Mouse (Mus musculus): ENCODE results near the gene Olfr983. TPM values are rescaled to one million over a fixed set of nuclear protein-coding genes. Genes with fewer than 3 reads are reported as not detected.

Olfr983 gene
- polyA plus RNA-seq, 2 experiments = not detected

GRCm38 (mm10) chr9:40073529-40073928 is 19.9 kb downstream of the Olfr983 start, which contains the start of gene Olfr982:
TSS of gene Olfr982 (plus strand) at chr9:40073829.
- Histone ChIP-seq H3K36me3 (replicated peaks; ENCODE audit: control insufficient read depth, insufficient read depth, low read depth) (no peaks in the 10 kb centered on the region), H3K4me2 (ENCODE audit: low read depth) (no peak within 1 kb of the TSS), H3K9ac (replicated peaks) (no peak within 1 kb of the TSS), H3K27me3 (ENCODE audit: control insufficient read depth, insufficient read depth, low read length) (no peaks in the 10 kb centered on the region), H3K4me3 (ENCODE audit: insufficient read depth in 1 of 2, low read depth in 2 of 2, low read length in 2 of 2) (no peak within 1 kb of the TSS), H3K27ac (no peak within 1 kb of the TSS), H3K9me3 (ENCODE audit: control insufficient read depth, low read length) (no peaks in the 10 kb centered on the region), H3K4me1 (replicated peaks; ENCODE audit: control insufficient read depth in 2 of 2, insufficient read depth in 2 of 2, low read length in 1 of 2) (no peaks in the 10 kb centered on the region)
- ATAC-seq (ENCODE audit: insufficient read depth) (no peak), DNase-seq (ENCODE audit: low read depth in 3 of 3, low spot score in 3 of 3) (no peak)
- TF ChIP-seq CTCF (IDR thresholded peaks at IDR 0.05; ENCODE audit: low read depth) (no peak), EP300 (IDR thresholded peaks at IDR 0.05; ENCODE audit: low read depth) (no peak)
- 39% methylated on average over 2 of the region's 2 CpGs for WGBS (ENCODE audit: insufficient replicate concordance)

GRCm38 (mm10) chr9:40050138-40050537 is 43.3 kb downstream of the Olfr983 start:
- no peak overlapping the region for H3K27ac ChIP-seq
- ATAC-seq (ENCODE audit: insufficient read depth) (no peak), DNase-seq (ENCODE audit: low read depth in 3 of 3, low spot score in 3 of 3) (no peak)
- no peaks in the 10 kb centered on the region for H3K36me3 ChIP-seq (replicated peaks; ENCODE audit: control insufficient read depth, insufficient read depth, low read depth)
- H3K9ac ChIP-seq (replicated peaks) = no peak overlapping the region
- H3K4me3 ChIP-seq (ENCODE audit: insufficient read depth in 1 of 2, low read depth in 2 of 2, low read length in 2 of 2) = no peak overlapping the region
- no peaks in the 10 kb centered on the region for H3K27me3 ChIP-seq (ENCODE audit: control insufficient read depth, insufficient read depth, low read length)
- H3K9me3 ChIP-seq (ENCODE audit: control insufficient read depth, low read length) = no peaks in the 10 kb centered on the region
- H3K4me1 ChIP-seq (replicated peaks; ENCODE audit: control insufficient read depth in 2 of 2, insufficient read depth in 2 of 2, low read length in 1 of 2) = no peaks in the 10 kb centered on the region
- TF ChIP-seq EP300 (IDR thresholded peaks at IDR 0.05; ENCODE audit: low read depth) = no peak
- no peak for TF ChIP-seq CTCF (IDR thresholded peaks at IDR 0.05; ENCODE audit: low read depth)
- no peak overlapping the region for H3K4me2 ChIP-seq (ENCODE audit: low read depth)
- 85% methylated on average over 19 of the region's 19 CpGs for WGBS (ENCODE audit: insufficient replicate concordance)

Other genes starting within 250 kb of the Olfr983 start
- gene Olfr972, start 227.2 kb downstream of the Olfr983 start, polyA plus RNA-seq (2012; rRNA removed) = not detected in 2 replicates
- gene Olfr972, start 227.2 kb downstream of the Olfr983 start, polyA plus RNA-seq (2014; fragmentation: Nextera tagmentation; extraction: Ambion mirVana) = not detected in 2 replicates
- gene Olfr229, start 186.3 kb downstream of the Olfr983 start, polyA plus RNA-seq (2012; rRNA removed) = not detected in 2 replicates
- not detected in 2 replicates for gene Olfr229, start 186.3 kb downstream of the Olfr983 start, polyA plus RNA-seq (2014; fragmentation: Nextera tagmentation; extraction: Ambion mirVana)
- not detected in 2 replicates for gene Olfr974, start 156.1 kb downstream of the Olfr983 start, polyA plus RNA-seq (2012; rRNA removed)
- not detected in 2 replicates for gene Olfr974, start 156.1 kb downstream of the Olfr983 start, polyA plus RNA-seq (2014; fragmentation: Nextera tagmentation; extraction: Ambion mirVana)
- gene Olfr975, start 141.5 kb downstream of the Olfr983 start, polyA plus RNA-seq (2012; rRNA removed) = not detected in 2 replicates
- not detected in 2 replicates for gene Olfr975, start 141.5 kb downstream of the Olfr983 start, polyA plus RNA-seq (2014; fragmentation: Nextera tagmentation; extraction: Ambion mirVana)
- not detected in 2 replicates for gene Olfr976, start 132.5 kb downstream of the Olfr983 start, polyA plus RNA-seq (2012; rRNA removed)
- gene Olfr976, start 132.5 kb downstream of the Olfr983 start, polyA plus RNA-seq (2014; fragmentation: Nextera tagmentation; extraction: Ambion mirVana) = not detected in 2 replicates
- not detected in 2 replicates for gene Olfr978, start 101.5 kb downstream of the Olfr983 start, polyA plus RNA-seq (2012; rRNA removed)
- not detected in 2 replicates for gene Olfr978, start 101.5 kb downstream of the Olfr983 start, polyA plus RNA-seq (2014; fragmentation: Nextera tagmentation; extraction: Ambion mirVana)
- not detected in 2 replicates for gene Olfr979, start 90.1 kb downstream of the Olfr983 start, polyA plus RNA-seq (2012; rRNA removed)
- gene Olfr979, start 90.1 kb downstream of the Olfr983 start, polyA plus RNA-seq (2014; fragmentation: Nextera tagmentation; extraction: Ambion mirVana) = not detected in 2 replicates
- gene Olfr980, start 84.0 kb downstream of the Olfr983 start, polyA plus RNA-seq (2012; rRNA removed) = not detected in 2 replicates
- gene Olfr980, start 84.0 kb downstream of the Olfr983 start, polyA plus RNA-seq (2014; fragmentation: Nextera tagmentation; extraction: Ambion mirVana) = not detected in 2 replicates
- not detected in 2 replicates for gene Olfr981, start 72.1 kb downstream of the Olfr983 start, polyA plus RNA-seq (2012; rRNA removed)
- not detected in 2 replicates for gene Olfr981, start 72.1 kb downstream of the Olfr983 start, polyA plus RNA-seq (2014; fragmentation: Nextera tagmentation; extraction: Ambion mirVana)
- not detected in 2 replicates for gene Olfr982, start 19.8 kb downstream of the Olfr983 start, polyA plus RNA-seq (2012; rRNA removed)
- gene Olfr982, start 19.8 kb downstream of the Olfr983 start, polyA plus RNA-seq (2014; fragmentation: Nextera tagmentation; extraction: Ambion mirVana) = not detected in 2 replicates
- not detected in 2 replicates for gene Olfr984, start 20.6 kb upstream of the Olfr983 start, polyA plus RNA-seq (2012; rRNA removed)
- gene Olfr984, start 20.6 kb upstream of the Olfr983 start, polyA plus RNA-seq (2014; fragmentation: Nextera tagmentation; extraction: Ambion mirVana) = not detected in 2 replicates
- not detected in 2 replicates for gene Olfr985, start 36.6 kb upstream of the Olfr983 start, polyA plus RNA-seq (2012; rRNA removed)
- gene Olfr985, start 36.6 kb upstream of the Olfr983 start, polyA plus RNA-seq (2014; fragmentation: Nextera tagmentation; extraction: Ambion mirVana) = not detected in 2 replicates
- gene Tmem225, start 54.5 kb upstream of the Olfr983 start, polyA plus RNA-seq (2012; rRNA removed) = not detected in 2 replicates
- gene Tmem225, start 54.5 kb upstream of the Olfr983 start, polyA plus RNA-seq (2014; fragmentation: Nextera tagmentation; extraction: Ambion mirVana) = not detected in 2 replicates
- gene Olfr986, start 87.3 kb upstream of the Olfr983 start, polyA plus RNA-seq (2012; rRNA removed) = not detected in 2 replicates
- gene Olfr986, start 87.3 kb upstream of the Olfr983 start, polyA plus RNA-seq (2014; fragmentation: Nextera tagmentation; extraction: Ambion mirVana) = not detected in 2 replicates
- 0.41 and 0.57 TPM in 2 replicates for gene Zfp202, start 98.7 kb upstream of the Olfr983 start, polyA plus RNA-seq (2012; rRNA removed)
- gene Zfp202, start 98.7 kb upstream of the Olfr983 start, polyA plus RNA-seq (2014; fragmentation: Nextera tagmentation; extraction: Ambion mirVana) = 0.68 and 0.74 TPM in 2 replicates
- 0.01 and 0.09 TPM in 2 replicates for gene Scn3b, start 175.6 kb upstream of the Olfr983 start, polyA plus RNA-seq (2012; rRNA removed)
- 0.06 TPM in 1 of 2 replicates, not detected in the other for gene Scn3b, start 175.6 kb upstream of the Olfr983 start, polyA plus RNA-seq (2014; fragmentation: Nextera tagmentation; extraction: Ambion mirVana)